Mouse (Mus musculus) adrenal gland, postnatal 36 days (tissue): ENCODE measurements at regions not wholly inside any gene's neighbourhood (a gene's known extent, or its start where the extent isn't known, plus 50 kb on each side); places are given as distances from the start of the nearest gene placed in this dataset.

Experiments used
- DNase-seq, 2 experiments: peaks; one replicate each; pipeline ENCODE4 v3.0.0; 2021; ENCODE audit warnings: mixed read lengths in 1 of 2

GRCm38 (mm10) chr14:101267536-101267935, 67.4 kb upstream of the Prr30 start:
- no peak for DNase-seq
